Mouse (Mus musculus) left cerebral cortex, adult 11 months (tissue): ENCODE measurements around the gene Syne1.
A peak's percentile ranks its signal among the peaks of the same experiment; 100 is the strongest.

Source experiments
- DNase-seq: peaks from one replicate; pipeline ENCODE4 v3.0.0; 2022; ENCODE audit warnings: low spot score

Syne1 gene

DNA sequence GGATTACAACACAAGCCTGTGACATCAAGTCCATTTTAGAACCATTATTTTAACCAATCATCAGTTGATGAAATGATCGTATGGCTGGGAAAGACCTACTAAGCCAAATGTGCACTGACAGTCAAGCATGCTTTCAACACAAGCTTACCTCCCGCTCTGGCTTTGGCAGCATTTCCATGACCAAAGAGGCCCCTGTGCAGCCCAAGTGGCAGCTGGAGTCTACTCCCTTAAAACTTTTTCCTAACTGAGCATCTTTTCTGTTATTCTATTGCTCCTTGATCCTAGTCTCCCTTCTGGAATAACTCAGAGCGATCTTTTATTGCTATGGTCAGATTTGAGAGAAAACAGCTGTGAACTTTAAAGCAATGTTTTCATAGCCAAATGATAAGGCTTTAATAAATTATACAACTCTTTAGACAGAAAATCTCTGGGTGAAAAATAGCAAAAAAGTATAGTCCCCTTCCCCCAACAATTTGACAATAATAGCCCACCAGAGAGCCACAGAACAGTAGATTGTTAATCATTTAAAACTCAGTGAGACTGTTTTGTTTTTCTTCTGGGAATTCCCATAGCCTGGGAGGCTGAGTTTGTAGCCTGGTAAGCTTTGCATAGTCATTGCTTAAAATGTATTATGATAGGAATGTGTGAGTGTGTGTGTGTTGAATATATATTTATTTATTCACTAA is 411.9 kb downstream of the Syne1 start:
- DNase-seq: no peak

GRCm38 (mm10) chr10:5132050-5132449 is 419.2 kb downstream of the Syne1 start:
- no peak for DNase-seq

GRCm38 (mm10) chr10:5130495-5130894 is 420.8 kb downstream of the Syne1 start:
- DNase-seq: no peak

GRCm38 (mm10) chr10:5124757-5125156 is 426.5 kb downstream of the Syne1 start:
- no peak for DNase-seq

DNA sequence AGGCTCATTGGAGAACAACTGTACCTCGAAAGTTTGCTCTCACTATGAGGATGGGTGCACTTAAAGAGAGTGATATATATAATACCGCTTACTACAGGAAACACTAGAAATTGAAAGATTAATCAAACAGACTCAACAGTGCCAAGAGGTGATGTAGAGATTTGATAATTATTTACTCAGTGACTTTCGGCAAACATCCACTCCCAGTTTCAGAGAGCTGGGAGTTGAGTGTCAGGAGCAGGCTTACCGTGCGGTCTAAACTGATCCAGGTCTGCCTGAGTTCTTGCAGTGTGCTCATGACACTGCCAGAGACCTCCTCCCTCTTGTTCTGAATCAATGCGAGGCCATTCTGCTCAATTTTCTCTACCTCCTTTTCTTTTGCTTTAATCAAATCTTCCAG is 434.6 kb downstream of the Syne1 start:
- no peak for DNase-seq

DNA sequence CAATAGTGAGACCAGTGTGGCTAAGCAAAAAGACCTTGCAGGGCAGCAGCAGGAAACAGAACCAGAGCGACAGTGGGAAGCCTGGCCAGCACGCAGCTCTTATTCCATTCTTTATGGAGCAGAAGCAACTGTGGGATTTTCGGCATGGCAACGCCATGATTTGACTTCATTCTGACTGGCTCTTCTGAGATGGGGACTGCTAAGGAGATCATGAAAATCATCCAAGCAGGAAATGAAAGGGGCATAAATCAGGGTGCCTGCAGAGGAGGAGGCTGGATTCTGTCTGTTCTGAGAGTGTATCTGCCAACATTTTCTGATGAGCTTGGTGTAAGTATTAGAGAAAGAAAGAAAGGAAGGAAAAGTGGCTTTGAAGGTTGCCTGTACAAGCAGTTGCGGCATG is 435.1 kb downstream of the Syne1 start:
- DNase-seq: no peak

DNA sequence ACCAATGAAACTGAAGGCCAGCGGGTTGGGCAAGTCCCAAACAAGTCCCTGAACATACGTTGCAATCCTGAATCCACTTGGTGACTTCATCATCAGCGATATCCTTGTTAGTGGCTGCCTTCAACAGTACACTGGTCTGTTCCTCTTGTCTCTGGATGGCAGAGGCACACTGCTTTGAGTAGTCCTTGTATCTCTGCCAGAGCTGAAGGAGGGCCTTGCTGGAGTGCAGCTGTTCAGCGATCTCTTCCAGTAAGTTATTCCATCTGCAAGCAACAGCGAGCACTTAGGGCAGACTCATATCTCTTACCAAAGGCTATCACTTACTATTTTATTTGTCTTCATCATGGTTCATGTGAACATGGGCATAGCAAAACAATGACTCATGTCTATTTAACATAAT is 440.5 kb downstream of the Syne1 start:
- DNase-seq: no peak

DNA sequence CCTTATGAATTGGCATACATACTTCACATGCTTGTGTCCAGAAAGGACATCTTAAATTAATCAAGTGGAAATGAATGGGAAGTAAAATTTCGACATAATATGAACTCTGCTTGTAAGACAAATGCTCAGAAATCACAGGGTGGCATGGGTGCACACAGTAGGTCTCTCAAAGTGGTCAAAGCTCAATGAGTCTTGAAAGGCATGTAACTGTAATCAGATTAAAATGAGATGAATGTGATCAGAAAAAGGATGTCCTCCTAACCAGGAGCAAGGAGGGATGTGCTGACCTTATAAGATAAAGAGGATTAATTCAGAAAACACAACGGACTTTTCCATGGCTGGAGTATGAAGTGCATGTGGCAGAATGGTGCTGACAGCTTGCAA is 453.5 kb downstream of the Syne1 start:
- DNase-seq: no peak

- peak; percentile 16 for DNase-seq
Observed at GRCm38 (mm10) chr10:5096996-5097753, 454.1 kb downstream of the Syne1 start.

DNA sequence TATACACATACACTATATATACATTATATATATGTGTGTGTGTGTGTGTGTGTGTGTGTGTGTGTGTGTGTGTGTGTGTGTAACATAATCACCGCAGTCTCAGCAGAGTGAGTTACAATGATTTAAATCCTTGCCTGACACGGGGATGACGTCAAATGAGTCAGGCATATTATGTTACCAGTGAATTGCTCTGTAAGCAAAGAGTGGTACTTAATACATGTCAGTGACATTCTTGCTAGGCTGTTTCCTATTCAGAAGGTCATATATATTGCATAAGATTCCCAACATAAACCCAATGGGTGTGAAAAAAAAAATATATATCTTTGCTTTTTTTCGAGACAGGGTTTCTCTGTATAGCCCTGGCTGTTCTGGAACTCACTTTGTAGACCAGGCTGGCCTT is 462.1 kb downstream of the Syne1 start:
- DNase-seq: no peak

- no peak for DNase-seq
Observed at GRCm38 (mm10) chr10:5087336-5087735, 463.9 kb downstream of the Syne1 start.

GRCm38 (mm10) chr10:5086329-5086728 is 465.0 kb downstream of the Syne1 start:
- no peak for DNase-seq

DNA sequence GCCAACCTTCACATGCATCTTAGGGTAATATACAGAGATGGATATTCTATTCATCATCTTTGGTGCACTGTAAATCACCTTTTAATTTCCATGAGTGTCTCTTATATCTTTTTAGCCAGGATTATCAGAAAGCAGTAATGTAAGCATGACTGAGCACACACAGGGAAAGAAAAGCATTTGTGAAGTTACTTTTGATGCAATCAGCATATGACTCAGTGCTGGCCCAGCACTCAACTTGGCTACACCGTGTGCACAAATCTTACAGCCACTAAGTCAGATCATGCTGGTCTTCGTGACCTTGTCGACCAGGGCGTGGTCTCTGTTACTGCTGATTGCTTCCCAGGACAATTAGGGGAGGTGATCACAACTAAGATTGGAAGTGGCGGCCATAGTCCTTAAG is 465.5 kb downstream of the Syne1 start:
- no peak for DNase-seq

DNA sequence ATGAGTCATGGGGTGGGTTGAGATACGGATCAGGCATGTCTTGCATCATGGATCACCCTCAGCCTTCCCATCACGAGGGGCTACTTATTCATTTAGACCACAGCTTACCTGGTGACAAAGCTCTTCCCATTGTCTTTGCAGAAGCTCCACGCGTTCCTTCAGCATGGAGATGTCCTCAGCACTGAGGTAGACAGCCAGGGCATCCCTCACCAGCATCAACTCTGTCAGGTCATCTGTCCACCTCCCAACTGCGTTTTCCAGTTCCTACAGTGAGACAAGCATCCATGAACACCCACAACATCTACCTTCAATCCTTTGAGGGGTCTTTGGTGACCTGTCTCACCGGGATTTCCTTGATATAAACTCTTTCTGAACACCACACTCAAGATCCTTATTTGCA is 467.6 kb downstream of the Syne1 start:
- no peak for DNase-seq

- DNase-seq: no peak
Observed at GRCm38 (mm10) chr10:5079945-5080468, 471.3 kb downstream of the Syne1 start.

GRCm38 (mm10) chr10:5075724-5076123 is 475.6 kb downstream of the Syne1 start:
- no peak for DNase-seq

DNA sequence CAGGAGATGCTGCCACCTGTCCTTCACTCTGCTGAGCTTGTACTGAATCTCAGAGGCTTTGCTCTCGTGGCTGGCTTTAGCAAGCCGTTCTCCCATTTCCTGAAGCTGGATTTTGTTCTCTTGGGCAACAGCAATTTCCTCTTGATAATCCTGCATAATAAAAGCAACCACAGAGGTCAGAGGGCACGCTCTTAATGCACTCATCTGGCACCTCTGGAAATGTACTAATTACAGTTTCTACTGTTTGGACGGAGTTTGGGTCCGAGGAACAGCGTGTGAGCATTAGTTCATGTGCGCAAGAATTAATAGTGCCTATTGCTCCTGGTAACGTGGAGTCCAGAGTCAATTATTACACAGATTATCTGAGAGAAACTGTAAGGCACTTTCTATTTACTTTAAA is 479.2 kb downstream of the Syne1 start:
- DNase-seq: no peak

DNA sequence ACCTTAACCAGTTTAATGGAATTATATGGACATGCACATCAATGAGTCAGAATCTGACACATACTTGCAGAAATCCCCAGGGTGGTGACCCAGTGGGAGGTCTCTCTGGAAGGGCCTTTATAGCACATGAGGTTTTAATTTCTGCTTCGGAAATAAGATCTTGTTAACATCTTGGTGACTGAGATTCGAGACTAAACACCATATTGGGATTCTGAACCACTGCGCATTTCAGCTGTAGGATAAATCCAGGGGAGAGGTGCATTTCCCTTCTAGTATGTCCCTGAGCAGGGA is 480.4 kb downstream of the Syne1 start:
- no peak for DNase-seq

DNA sequence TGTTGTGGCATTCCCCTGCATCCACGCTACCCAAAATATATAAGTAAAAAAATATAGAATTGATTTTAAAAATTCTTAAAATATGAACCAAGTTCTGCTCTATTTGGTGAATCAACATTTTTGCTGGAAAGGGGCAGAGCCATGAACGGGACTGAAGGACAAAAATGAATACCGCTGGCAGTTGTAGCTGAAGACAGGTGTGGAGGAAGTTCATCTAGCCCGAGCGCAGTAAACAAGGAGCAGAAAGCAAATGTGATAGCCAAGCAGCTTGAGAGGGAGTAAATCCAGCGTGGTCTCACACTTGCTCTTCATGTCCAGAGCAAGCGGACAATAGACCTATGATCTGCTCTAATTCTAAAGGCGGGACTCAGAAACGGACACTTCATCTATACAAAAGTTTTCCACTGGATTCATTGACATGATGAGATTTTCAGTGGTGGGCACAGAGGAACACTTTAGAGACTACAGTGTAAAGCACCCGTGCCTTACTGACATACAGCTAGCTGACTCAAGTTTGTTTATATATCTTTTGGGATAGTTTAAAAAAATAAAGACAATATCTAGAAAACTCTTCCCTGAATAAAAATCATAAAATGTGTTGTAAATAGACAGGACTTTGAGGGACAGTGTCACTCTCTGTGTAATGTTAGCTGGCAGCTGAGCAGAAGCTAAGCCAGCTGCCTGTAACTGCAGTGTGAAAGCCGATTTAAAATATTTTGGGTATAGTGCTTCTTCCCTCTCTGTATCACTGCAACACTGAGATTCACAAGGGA is 480.9 kb downstream of the Syne1 start:
- no peak for DNase-seq

DNA sequence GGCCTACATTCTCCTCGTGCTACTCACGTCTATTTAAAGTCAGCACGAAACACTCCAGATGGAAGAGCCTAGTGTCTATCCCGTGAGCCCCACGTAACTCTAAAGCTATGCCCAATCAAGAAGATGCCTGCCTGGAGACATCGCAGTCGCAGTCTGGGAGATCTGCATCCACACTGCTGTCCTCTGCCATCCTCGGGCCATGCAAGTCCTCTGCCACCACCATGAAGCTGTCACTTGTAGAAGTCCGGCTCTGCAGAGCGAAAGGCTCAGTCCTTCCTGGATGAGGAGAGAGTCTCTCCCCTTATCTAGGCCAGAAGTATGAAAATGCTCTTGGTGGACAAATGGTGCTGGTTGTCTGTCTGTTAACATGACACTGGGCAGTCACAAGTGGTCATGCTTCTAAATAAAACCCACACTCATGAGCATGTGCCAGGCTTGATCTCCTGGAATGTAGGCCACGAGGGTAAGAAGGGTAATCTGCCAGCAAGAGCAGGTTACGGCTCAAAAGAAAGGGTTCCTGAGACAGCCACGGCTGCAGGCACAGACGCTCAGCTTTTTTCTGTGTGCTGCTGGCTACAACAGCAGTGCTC is 482.5 kb downstream of the Syne1 start, which contains the start of gene Gm10097:
Gene Gm10097 (plus strand): TSS at position 517 of the 590 bp plus-strand sequence.
- DNase-seq: no peak

DNA sequence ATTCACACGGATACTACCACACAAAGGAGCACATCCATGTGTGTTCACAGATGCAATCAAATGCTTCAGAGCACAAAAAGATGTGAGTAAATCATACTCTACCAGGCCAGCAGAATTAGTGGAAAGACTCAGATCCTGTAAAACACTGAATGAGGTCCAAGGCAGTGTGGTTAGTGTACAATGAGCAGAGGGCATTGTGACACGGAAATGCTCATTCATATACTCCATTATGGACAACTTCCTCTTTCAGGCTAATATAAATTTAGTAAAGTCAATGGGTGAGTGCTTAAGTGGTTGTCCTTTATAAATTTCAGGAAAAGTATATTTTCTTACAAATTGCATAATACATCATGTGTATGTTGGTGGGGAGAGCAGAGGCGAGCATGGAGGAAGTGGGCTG is 484.2 kb downstream of the Syne1 start:
- DNase-seq: no peak

DNA sequence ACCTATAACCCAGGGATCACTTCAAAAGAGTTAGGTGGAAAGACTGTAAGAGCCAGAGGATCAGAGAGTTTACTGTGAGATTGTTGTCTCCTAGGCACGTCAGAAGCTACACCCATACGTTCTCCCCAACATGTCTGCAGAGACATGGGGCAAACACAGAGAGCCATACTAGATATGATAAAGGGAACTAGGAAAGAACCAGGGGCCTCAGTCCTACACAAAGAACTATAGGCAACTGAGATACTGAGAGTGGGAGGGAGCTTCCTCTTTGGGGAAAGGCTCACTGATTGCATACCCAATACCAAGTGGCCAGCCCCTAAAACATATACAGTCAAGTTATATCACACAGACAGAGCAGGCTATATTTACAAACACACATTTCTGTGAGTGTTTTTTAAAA is 491.3 kb downstream of the Syne1 start:
- DNase-seq: no peak

DNA sequence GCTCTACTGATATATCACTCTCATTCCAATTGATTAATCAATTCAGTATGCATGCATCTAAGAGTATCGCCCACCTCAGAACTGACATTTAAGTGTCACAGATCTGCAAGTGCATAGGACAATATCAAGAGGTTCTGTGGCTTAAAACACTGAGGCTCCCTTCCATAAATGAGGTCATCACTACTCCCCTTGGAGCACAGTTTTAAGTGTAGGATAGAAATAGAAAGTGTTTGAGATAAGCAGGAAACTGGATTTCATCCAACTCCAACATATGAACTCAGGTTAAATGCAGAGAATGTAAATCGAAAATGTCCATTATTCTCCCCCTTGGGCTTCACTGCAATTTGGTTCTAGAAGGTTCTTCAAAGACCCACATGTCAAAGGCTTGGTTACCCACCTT is 492.4 kb downstream of the Syne1 start:
- DNase-seq: no peak
